Mouse (Mus musculus) ovary, postnatal 36 days (tissue): Measurements from ENCODE around the gene Wdr60.
"Not testable (repeated sequence)": the region's sequence is repeated elsewhere in the genome, so short reads cannot be mapped to it uniquely, and the experiment has no call there.

Source experiments
- DNase-seq: peaks from one replicate; pipeline ENCODE4 v3.0.0; 2022; ENCODE audit warnings: low spot score, mixed read lengths

Wdr60 gene

DNA sequence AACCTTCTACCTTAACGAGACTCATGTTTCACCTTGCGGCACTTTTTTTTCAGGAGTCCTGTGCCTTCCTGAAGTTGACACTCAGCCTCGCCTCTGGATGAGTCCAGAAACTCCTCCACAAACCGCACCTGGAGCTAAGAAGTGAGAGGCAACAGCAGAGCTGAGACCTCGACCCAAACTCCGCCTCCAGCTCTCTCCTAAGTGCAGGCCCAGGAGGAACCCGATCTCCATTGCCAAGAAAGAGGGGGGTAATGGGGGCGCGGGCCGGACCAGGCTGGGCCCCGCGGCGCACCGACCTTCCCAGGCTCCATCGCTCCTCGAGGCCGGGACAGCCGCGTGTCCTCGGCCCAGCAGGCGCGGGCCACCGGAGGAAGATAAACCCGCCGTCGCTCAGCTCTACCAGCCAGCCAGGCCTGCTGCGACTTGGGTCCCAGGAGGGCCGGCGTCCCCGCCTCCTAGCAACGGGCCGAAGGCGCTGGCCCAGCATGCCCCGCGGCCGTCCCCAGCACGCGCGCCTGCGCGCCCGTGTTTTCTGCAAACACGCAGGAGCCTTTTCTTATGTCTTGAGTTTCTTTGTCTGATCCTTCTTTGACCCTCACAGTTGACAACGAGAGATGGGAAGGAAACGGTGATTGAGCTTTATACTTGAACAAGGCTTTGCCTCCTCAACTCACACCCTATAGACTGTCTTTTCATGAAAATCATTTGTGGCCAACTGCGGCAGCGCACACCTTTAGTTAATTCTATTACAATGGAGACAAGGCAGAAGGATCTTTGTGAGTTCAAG, at the start of gene Wdr60:
TSS of gene Wdr60 (minus strand) at position 468 of the 787 bp plus-strand sequence.
- DNase-seq, result peak; percentile 89

DNA sequence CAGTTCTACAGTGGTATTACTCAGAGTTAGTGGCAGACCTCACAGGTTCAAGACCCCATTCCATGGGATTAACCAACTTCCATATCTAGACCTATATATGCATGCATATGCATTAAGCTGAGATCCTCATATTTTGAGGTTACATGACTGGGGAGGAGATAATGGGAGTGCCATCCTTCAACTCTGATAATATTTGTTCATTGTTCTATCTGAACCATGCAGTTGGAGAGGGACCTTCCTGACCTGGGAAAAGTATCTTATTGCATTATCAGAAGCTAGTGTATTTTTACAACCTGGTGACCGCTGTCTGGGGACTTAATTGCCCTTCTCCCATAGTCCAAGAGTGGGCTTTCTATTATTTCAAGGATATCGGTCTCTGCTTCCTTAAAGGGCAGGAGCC, 45.8 kb upstream of the Wdr60 start:
- no peak for DNase-seq

DNA sequence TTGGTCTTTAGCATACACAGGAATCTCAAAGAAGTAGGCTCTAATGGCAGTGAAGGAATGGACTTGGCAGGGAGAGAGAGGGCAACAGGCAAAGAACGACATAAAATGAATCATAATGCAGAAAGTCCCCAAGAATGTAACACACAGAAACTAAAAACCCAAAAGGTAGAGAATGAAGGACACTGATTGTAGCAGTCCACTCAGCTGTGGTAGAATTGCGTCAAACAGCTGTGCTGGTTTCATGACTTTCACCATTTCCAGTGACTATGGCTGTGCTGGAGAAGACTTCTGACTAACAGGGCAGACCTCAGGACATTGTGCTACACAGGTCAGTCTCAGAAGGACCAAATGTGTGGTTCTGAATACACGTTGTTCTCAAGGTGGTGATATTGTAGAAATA, 45.0 kb upstream of the Wdr60 start:
- no peak for DNase-seq

DNA sequence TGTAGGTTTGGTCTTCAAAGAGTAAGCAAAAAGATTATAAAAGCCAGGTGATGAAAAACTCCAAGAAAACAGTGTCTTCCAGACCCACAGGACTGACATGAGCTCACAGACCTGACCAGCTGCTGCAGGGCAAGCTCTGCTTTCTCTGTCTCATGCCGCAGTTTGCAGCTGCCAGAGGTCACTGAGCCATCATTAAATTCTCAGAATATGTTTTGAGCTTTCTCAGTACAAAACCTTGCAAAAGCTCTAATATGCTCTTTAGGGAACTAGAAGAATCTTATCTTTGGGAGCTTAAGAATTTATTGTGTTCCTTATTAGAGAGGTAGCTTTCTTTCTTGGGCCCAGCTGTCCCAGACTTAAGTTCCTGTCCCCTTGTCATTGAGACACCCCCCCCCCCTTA, 43.2 kb upstream of the Wdr60 start:
- DNase-seq, result no peak

DNA sequence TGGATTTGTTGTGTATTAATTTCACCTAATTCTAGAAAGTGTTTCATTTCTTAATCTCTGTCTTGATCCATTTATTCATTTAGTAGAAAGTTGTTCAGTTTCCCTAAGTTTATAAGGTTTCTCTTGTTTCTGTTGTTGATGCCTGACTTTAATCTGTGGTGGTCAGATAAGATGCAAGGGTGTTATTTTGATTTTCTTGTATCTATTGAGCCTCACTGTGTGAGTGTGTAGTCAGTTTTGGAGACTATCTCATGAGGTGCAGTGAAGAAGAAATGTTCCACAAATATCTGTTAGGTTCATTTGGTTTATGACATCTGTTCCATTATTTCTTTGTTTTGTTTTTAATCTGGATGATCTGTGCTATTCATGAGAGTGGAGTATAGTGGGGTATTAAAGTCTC, 39.4 kb upstream of the Wdr60 start:
- no peak for DNase-seq

DNA sequence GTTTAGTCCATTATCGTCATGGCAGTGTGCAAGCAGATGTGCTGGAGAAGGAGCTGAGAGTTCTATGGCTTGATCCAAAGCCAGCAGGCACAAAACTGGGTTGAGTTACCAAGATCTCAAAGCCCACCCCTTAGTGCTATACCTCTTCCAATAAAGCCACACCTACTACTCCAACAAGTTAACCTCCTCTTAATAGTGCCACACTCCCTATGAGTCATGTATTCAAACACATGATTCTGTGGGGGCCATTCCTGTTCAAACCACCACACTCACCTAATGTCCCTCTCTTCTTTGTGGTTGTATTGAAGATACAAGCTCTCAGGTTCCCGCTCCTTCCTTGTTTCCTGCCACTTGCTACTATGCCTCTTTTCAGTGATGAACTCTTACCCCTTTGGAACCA, 37.1 kb upstream of the Wdr60 start:
- no peak for DNase-seq

DNA sequence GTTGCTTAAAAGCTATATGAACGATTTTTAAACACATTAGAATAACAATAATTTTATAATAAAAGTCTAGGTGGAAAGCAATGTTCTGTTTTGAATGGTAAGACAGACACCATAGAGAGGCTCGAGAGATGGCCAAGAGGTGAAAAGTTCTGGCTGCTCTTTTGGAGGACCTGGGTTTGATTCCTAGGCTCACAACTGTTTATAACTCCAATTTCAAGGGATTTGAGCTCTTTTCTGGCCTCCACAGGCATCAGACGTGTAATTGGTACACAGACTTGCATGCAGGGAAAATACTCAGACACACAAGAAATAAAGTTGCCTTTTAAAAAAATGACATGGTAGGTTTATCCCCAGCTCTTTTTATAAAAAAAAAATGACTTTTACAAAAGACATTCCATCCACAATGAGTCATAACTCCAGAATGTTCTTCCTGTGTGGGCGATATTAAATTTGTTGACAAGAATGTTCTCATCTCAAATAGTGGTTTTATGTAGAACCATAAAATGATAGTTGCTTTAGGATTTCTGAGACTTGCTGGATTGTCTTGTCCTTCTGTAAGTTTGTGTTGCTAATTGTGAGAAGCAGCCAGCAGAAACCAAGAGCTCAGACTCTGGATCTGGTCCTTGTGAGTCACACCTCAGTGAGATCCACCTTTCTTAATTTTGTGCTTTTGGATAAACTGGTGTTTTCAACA, 30.9 kb upstream of the Wdr60 start:
- no peak for DNase-seq

DNA sequence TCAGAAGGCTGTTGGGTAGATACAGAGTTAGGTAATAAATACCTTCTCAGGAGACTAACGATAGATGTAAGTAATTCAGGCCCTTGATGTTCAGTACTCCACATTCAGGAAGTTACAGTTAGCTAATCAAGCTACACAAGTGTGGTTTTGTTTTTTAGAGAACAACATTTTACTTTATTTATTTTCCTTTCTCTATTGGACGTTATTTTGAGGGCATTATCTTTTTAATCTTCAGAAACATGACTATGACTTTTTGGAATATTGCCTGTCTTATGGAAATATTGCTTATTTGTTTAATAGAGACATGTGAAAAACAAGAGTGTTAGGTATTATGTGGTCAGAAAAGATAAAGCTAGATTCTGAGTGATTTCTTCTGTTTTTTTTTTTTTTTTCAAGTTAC, 30.4 kb upstream of the Wdr60 start:
- DNase-seq, result no peak

DNA sequence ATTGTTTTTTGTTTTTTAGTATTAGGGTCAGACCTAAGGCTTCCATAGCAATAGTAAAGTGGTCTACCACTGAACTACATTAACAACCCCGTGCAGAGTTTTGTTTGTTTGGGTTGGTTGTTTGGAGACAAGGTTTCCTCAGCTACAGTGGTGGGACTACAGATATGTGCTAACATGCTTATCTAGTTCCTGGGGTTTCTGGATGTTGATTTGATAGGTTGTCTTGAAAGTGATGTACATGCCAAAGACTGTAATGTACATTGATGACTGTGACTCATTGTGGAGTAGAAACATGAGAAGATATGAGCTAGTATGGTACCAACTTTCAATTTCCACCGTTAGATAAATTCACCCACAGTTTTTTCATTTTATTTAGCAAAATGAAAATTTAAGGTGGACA, 20.7 kb upstream of the Wdr60 start:
- no peak for DNase-seq

DNA sequence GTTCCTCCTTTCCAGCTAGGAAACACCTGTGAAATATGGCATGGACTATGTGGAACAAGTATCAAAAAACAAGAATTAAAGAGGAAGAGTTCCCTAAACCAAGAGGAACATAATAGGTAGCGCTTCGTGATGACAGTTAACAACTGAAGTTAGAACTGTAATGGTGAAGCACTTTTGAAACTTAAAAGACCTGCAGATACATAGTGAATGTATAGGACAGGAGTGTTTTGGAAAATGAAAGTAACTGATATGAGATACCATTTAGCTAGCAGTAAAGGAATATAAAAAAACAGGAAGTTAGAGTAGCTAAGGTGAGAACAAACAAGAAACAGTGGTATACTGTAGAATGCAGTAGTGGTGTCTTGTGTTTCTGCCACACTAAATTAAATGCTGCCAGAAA, 20.0 kb upstream of the Wdr60 start:
- DNase-seq, result no peak

DNA sequence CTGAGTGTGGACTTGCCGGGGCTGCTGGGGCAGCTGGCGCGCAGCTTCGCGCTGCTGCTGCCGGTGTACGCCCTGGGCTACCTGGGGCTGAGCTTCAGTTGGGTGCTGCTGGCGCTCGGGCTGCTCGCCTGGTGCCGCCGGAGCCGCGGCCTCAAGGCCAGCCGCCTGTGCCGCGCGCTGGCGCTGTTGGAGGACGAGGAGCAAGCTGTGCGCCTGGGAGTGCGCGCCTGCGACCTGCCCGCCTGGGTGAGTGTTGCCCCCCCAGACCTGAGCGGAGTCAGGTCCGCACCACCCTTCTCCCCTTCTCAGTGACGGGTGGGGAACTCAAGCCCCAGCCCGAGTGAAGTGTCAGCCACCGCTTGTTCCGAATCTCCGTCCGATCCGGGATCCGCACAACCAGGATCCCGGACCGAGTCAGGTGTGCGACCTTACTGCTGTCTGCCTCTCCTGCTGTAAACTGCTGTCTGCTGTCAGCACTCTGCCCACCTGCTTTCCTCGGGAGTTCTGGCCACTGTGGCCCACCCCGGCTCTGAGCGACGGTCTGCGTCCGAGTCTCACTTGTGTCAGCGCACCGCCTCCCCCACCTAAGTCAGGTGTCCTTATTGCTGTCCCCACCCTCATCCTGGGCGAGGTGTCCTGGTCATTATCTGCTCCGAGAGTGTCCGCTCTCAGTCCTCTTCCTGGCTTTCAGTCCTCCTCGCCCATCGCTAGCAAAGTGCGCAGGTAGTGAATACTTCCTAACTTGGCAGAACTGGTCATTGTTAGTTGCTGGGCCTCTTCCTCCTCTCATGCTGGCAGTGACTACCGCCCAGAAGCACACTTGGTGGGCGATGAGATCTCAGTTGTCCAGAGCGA, 18.8 kb upstream of the Wdr60 start:
- DNase-seq, result no peak

DNA sequence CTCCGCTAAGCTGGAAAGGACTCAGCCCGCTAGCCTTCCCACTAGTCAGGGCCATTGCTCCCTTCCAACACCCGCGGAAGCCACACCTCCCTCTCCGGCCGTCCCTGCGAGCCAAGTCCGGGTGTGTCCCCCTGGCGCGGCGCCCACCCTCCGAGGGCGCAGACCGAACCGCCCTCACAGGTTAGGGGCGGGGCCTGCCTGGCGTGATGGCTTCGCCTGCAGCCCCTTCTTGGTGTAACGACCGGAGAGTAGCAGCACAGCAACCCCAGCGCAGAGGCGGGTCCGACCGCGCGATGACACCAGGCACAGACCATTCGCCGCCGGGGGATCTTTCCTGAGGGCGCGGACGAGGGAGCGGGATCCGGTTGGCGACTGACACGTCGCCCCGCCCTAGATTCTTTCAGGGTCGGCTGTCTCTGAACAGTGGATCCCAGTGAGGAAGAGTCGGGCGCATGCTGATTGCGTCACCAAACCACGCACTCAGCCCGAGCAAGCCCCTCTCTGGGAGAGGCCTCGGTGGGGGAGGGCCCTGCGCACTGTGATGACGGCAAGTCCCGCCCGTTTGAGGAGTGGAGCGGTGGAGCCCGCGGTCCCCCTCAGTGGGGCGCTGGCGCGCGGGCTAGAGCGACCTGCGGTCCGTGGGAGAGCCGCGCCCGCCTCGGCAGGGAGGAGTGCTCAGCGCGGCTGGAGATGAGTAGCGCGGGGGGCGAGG, 18.0 kb upstream of the Wdr60 start, which contains the start of gene Esyt2:
TSS of gene Esyt2 (plus strand) at position 544 of the 712 bp plus-strand sequence.
- DNase-seq, result peak; percentile 100

DNA sequence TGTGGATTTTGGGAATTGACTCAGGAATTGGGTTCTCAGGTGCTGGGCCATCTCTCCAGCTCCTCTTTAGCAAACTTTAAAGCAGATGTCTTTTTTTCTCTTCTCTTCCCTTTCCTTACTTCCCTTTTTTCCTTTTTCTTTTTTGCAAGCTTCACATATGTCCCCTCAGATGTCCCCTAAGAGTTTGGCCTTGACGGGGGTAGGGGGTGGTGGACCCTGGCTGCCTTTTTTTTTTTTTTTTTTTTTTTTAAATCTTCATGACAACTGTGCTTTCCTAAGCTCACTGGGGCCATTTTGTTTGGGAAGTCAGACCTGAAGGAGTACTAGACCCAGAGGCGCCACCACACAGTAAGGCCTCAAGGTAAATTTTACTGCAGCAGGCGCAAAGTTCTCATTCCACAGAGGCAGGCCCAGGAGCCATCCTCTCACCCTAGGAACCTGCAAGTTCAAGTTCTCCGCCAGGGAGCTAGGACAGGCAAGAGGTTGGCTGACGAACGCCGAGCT, 17.4 kb upstream of the Wdr60 start:
- DNase-seq, result no peak

DNA sequence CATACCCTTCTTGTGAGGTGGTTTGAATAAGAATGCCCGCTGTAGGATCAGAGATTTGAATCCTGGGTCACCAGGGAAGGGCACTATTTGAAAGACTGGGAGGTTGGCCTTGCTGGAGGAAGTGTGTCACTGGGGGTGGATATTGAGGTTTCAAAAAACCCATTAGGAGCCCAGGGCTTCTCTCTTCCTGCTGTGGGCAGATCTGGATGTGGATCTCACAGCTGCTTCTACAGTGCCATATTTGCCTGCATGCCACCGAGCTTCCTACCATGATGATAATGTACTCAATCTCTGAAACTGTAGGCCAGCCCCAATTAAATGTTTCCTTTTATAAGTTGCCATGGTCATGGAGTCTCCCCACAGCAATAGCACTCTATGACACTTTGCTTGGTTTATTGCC, 16.4 kb upstream of the Wdr60 start:
- DNase-seq, result no peak

DNA sequence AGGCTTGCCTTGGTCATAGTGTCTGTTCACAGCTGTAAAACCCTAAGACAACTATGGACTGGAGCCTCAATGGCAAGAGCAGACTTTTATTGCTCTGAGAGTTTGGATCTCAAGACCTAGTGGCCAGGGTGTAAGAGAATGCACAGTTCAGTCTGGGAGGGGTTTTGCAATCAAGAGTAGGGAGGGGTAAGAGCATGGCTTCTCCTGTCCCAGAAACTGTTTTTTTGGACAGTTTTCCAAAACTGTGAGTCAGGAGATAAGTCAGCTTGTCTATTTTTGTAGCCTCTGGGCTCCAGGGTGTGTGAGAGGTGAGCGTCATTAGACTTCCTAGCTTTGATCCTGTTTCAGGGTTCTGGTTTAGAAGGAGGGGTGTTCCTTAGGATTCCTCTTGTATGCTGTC, 15.7 kb upstream of the Wdr60 start:
- DNase-seq, result no peak

DNA sequence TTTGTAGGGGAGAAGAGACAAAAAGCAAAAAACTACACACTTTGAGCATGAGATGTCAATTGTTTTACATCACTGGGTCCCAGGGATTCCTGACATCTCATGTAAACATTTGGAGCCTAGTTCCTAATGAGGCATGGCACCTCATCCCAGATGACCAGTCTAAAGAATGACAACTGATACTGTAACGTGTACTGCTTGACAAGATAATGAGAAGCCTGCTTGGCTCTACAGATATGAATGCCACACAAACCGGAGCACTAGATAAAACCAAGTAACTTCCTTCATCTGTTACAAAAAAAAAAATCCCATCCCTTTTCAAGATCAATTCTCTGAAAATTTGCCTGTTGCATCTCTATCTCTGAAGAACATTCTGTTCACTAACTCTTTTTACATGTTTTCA, 14.1 kb upstream of the Wdr60 start:
- no peak for DNase-seq

DNA sequence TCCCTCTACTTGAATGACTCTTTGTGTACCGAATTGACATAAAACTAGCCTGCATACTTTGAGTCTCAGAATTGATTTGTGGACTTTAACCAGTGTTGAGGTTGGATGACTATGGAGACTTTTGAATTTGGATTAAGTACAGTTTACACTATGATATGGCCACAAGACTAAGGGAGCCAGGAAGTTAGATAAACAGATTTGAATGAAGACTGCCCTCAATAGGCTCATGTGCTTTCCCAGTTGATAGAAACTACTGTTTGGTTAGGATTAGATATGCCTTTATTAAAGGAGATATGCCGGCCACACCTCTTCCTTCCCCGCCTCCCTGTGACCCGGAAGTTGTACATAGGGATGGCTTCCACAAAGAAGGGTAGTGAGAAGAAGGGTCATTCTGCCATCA, 12.8 kb upstream of the Wdr60 start:
- no peak for DNase-seq

DNA sequence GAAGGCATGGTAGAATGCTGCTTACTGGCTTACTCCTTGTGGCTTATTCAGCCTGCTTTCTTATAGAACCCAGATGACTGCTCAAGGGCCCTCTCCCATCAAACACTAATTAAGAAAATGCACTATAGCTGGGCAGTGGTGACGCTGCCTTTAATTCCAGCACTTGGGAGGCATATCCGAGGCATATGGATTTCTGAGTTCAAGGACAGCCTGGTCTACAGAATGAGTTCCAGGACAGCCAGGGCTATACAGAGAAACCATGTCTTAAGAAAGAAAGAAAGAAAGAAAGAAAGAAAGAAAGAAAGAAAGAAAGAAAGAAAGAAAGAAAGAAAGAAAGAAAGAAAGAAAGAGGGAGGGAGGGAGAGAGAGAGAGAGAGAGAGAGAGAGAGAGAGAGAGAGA, 12.3 kb upstream of the Wdr60 start, which contains the start of gene Gm11027:
TSS of gene Gm11027 (plus strand) at position 301 of the 400 bp plus-strand sequence.
- DNase-seq, result not testable (repeated sequence)

DNA sequence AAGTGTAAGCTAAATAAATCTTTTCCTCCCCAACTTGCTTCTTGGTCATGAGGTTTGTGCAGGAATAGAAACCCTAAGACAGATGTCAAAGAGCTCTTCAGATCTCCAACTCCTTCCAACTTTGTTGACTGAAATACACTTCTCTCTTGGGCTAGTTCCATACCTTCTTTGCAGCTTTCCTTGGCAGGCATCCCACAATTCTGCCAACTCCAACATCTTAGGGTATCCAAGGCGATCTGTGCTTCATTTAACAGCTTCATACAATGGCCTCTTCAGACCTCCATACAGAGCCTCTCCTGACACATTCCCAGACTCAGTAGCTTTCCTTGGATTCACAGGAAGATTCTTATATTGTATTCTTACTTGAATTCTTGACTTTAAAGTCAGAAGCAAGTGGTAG, 10.9 kb upstream of the Wdr60 start:
- DNase-seq, result no peak

DNA sequence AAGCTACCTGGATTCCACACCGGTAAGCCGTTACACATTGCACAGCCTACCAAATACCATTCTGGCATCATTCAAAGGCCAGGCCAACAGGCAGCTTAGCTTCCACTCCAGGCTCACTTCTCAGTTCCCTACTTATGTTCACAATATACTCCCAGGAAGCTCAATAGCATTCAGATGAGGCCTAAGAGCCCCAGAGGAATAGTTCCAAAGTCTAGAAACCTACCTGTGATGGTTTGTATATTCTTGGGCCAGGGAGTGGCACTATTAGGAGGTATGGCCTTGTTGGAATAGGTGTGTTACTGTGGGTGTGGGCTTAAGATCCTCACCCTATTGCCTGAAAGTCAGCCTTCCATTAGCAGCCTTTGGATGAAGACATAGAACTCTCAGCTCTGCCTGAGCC, 8.2 kb upstream of the Wdr60 start:
- DNase-seq, result no peak

DNA sequence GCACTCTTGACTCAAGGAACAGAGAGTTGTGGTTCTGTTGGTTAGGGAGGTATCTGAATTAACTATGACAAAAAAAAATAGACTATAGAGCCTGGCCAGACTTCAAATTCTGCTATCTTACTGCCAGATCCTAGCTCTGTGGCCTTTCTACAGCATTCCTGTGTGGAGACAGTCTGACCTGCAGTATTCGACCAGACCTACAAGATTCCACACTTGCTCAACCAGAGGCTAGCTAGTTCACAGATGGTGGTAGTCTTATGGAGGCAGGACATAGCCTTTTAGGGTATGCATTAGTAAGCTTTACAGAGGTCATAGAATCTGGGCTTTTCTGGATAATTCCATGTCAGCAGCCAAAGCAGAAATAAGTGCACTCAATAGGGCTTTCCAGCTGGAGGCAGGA, 7.7 kb upstream of the Wdr60 start:
- DNase-seq, result no peak

DNA sequence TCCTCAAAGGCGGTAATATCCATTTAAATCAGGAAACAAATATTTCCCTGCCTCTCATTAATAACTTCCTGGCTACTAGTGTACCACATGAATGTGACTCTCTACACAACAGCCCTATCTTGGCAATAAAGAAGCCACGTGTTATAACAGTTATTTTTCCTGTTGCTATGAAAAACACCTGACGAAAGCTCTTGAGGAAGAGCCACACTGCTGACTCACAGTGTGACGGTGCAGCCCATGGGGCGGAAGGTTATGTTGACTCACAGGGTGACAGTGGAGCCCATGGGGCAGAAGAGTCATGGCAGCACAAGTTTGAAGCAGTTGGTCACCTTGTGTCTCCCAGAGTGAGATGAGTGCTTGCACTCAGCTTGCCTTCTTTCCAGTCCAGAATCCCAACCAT, 6.6 kb upstream of the Wdr60 start:
- no peak for DNase-seq
